Mouse (Mus musculus) forebrain, embryonic 10.5 days (tissue): ENCODE data around the gene Cuedc2. TPM values are rescaled to one million over a fixed set of nuclear protein-coding genes. Genes with fewer than 3 reads are reported as not detected.

Experiments used
- DNase-seq: peaks from one replicate; pipeline ENCODE4 v3.0.0-alpha.2; 2017; ENCODE audit warnings: low spot score; ENCODE audit errors: extremely low spot score
- H3K27ac ChIP-seq: fragments of 300-500 bp; sonication (generic); 2 replicates; pipeline ENCODE4 v1.5.1; 2016; ENCODE audit warnings: mild to moderate bottlenecking
- H3K27me3 ChIP-seq: fragments of 300-500 bp; sonication (generic); 2 replicates; pipeline ENCODE4 v1.6.1; 2016; ENCODE audit warnings: mild to moderate bottlenecking; ENCODE audit not compliant: poor library complexity, severe bottlenecking
- H3K36me3 ChIP-seq: fragments of 300-500 bp; sonication (generic); replicated peaks from 2 replicates; pipeline ENCODE4 v1.6.1; 2016; ENCODE audit warnings: mild to moderate bottlenecking, moderate library complexity
- H3K4me1 ChIP-seq: fragments of 300-500 bp; sonication (generic); 2 replicates; pipeline ENCODE4 v1.6.1; 2016
- H3K4me3 ChIP-seq: fragments of 300-500 bp; sonication (generic); 2 replicates; pipeline ENCODE4 v1.5.1; 2016; ENCODE audit warnings: mild to moderate bottlenecking, moderate library complexity
- H3K9me3 ChIP-seq: fragments of 300-500 bp; sonication (generic); 2 replicates; pipeline ENCODE4 v1.6.1; 2016; ENCODE audit warnings: mild to moderate bottlenecking, moderate library complexity
- WGBS: fragments of 180-500 bp; shearing (Covaris S2); methylation state at CpG from one replicate; pipeline ENCODE4 v1.1.7; 2016; 5-methylcytosine and 5-hydroxymethylcytosine counted together
- polyA plus RNA-seq: library from polyadenylated mRNA; unstranded; fragments of >200 nt; fragmentation: Nextera tagmentation; extraction: Ambion mirVana; gene quantifications from 2 replicates; pipeline ENCODE4 v1.2.1, GENCODE M21; 2016

The Cuedc2 gene
- polyA plus RNA-seq, 1 experiment from 2014 or later: 224 TPM

- peaks cover 33% of the 10 kb centered on the region for H3K27me3 ChIP-seq
- peak; percentile 84 for DNase-seq
- H3K36me3 ChIP-seq: no peaks in the 10 kb centered on the region
- no peaks in the 10 kb centered on the region for H3K9me3 ChIP-seq
- H3K27ac ChIP-seq: peak overlapping the region; percentile 81
- peaks cover 22% of the 10 kb centered on the region for H3K4me1 ChIP-seq
- under 1% methylated on average over 29 of the region's 29 CpGs for WGBS
- peak overlapping the region; percentile 60 for H3K4me3 ChIP-seq
Observed at GRCm38 (mm10) chr19:46356701-46357138, 18.2 kb upstream of the Cuedc2 start.

GRCm38 (mm10) chr19:46350168-46350932 is 11.8 kb upstream of the Cuedc2 start, which contains the start of gene 2310034G01Rik:
Gene 2310034G01Rik, minus strand, starts transcription at chr19:46350302.
- DNase-seq: no peak
- H3K4me3 ChIP-seq: peak within 1 kb of the TSS; percentile 75
- peaks cover 68% of the 10 kb centered on the region for H3K27me3 ChIP-seq
- H3K9me3 ChIP-seq: no peaks in the 10 kb centered on the region
- H3K4me1 ChIP-seq: peaks cover 24% of the 10 kb centered on the region
- H3K36me3 ChIP-seq: no peaks in the 10 kb centered on the region
- WGBS: 70% methylated on average over 10 of the region's 10 CpGs
- peak within 1 kb of the TSS; percentile 87 for H3K27ac ChIP-seq

GRCm38 (mm10) chr19:46349550-46349949 is 11.0 kb upstream of the Cuedc2 start:
- no peaks in the 10 kb centered on the region for H3K36me3 ChIP-seq
- 21% methylated on average over 6 of the region's 6 CpGs for WGBS
- H3K27ac ChIP-seq: peak overlapping the region; percentile 87; the same call in 1 of the 2 replicates
- H3K4me1 ChIP-seq: peaks cover 29% of the 10 kb centered on the region
- H3K9me3 ChIP-seq: no peaks in the 10 kb centered on the region
- DNase-seq: no peak
- peaks cover 76% of the 10 kb centered on the region for H3K27me3 ChIP-seq
- H3K4me3 ChIP-seq: peak overlapping the region; percentile 75

GRCm38 (mm10) chr19:46348761-46349458 is 10.4 kb upstream of the Cuedc2 start:
- WGBS: under 1% methylated on average over 78 of the region's 78 CpGs

GRCm38 (mm10) chr19:46347936-46348668 is 9.6 kb upstream of the Cuedc2 start:
- H3K4me3 ChIP-seq: peak overlapping the region; percentile 75
- WGBS: 35% methylated on average over 14 of the region's 14 CpGs
- H3K27ac ChIP-seq: peak overlapping the region; percentile 87

More at GRCm38 (mm10) chr19:46348761-46349458, 10.4 kb upstream of the Cuedc2 start:
- Histone ChIP-seq H3K27ac (peak overlapping the region; percentile 87), H3K9me3 (no peaks in the 10 kb centered on the region), H3K36me3 (no peaks in the 10 kb centered on the region), H3K4me1 (peaks cover 29% of the 10 kb centered on the region), H3K4me3 (peak overlapping the region; percentile 75), H3K27me3 (peaks cover 83% of the 10 kb centered on the region)
- DNase-seq: peak; percentile 68

GRCm38 (mm10) chr19:46347146-46347545 is 8.6 kb upstream of the Cuedc2 start:
- H3K4me3 ChIP-seq: no peak overlapping the region
- no peak for DNase-seq
- no peaks in the 10 kb centered on the region for H3K9me3 ChIP-seq
- 97% methylated on average over 1 of the region's 1 CpGs for WGBS
- H3K27me3 ChIP-seq: peaks cover 79% of the 10 kb centered on the region
- H3K27ac ChIP-seq: no peak overlapping the region
- H3K36me3 ChIP-seq: no peaks in the 10 kb centered on the region
- peaks cover 29% of the 10 kb centered on the region for H3K4me1 ChIP-seq

More at GRCm38 (mm10) chr19:46347936-46348668, 9.6 kb upstream of the Cuedc2 start:
- Histone ChIP-seq H3K4me1 (peaks cover 29% of the 10 kb centered on the region), H3K27me3 (peaks cover 85% of the 10 kb centered on the region), H3K9me3 (no peaks in the 10 kb centered on the region), H3K36me3 (no peaks in the 10 kb centered on the region)
- no peak for DNase-seq

- Histone ChIP-seq H3K9me3 (no peaks in the 10 kb centered on the region), H3K4me1 (peaks cover 25% of the 10 kb centered on the region), H3K36me3 (no peaks in the 10 kb centered on the region), H3K27me3 (peaks cover 57% of the 10 kb centered on the region), H3K4me3 (no peak overlapping the region), H3K27ac (no peak overlapping the region)
- DNase-seq: no peak
- WGBS: 28% methylated on average over 7 of the region's 7 CpGs
Observed at GRCm38 (mm10) chr19:46344710-46345419, 6.4 kb upstream of the Cuedc2 start.

GRCm38 (mm10) chr19:46339287-46339971 is 927 bp upstream of the Cuedc2 start:
- no peaks in the 10 kb centered on the region for H3K9me3 ChIP-seq
- peaks cover 8% of the 10 kb centered on the region for H3K27me3 ChIP-seq
- WGBS: 83% methylated on average over 7 of the region's 7 CpGs
- peak overlapping the region; percentile 78; the same call in 1 of the 2 replicates for H3K4me3 ChIP-seq
- peaks cover 13% of the 10 kb centered on the region for H3K36me3 ChIP-seq
- H3K4me1 ChIP-seq: peaks cover 29% of the 10 kb centered on the region
- no peak for DNase-seq
- peak overlapping the region; percentile 93 for H3K27ac ChIP-seq

GRCm38 (mm10) chr19:46338942-46339286 is 412 bp upstream of the Cuedc2 start:
- H3K36me3 ChIP-seq: peaks cover 13% of the 10 kb centered on the region
- peak overlapping the region; percentile 78 for H3K4me3 ChIP-seq
- 52% methylated on average over 6 of the region's 6 CpGs for WGBS
- no peak for DNase-seq
- H3K9me3 ChIP-seq: no peaks in the 10 kb centered on the region
- peaks cover 3% of the 10 kb centered on the region; the same call in 1 of the 2 replicates for H3K27me3 ChIP-seq
- H3K4me1 ChIP-seq: peaks cover 30% of the 10 kb centered on the region
- peak overlapping the region; percentile 93 for H3K27ac ChIP-seq

- Histone ChIP-seq H3K4me3 (peak overlapping the region; percentile 78), H3K4me1 (peaks cover 35% of the 10 kb centered on the region), H3K27me3 (no peaks in the 10 kb centered on the region), H3K9me3 (no peaks in the 10 kb centered on the region), H3K36me3 (peaks cover 13% of the 10 kb centered on the region), H3K27ac (peak overlapping the region; percentile 93)
- DNase-seq: no peak
- 34% methylated on average over 15 of the region's 15 CpGs for WGBS
Observed at GRCm38 (mm10) chr19:46337719-46338330, 677 bp downstream of the Cuedc2 start.

- Histone ChIP-seq H3K4me3 (no peak overlapping the region), H3K27ac (no peak overlapping the region), H3K36me3 (peaks cover 40% of the 10 kb centered on the region), H3K9me3 (no peaks in the 10 kb centered on the region), H3K4me1 (peaks cover 59% of the 10 kb centered on the region), H3K27me3 (peaks cover 25% of the 10 kb centered on the region)
- no peak for DNase-seq
- 88% methylated on average over 3 of the region's 3 CpGs for WGBS
Observed at GRCm38 (mm10) chr19:46333906-46334305, 4.6 kb downstream of the Cuedc2 start.
